Mouse (Mus musculus) forelimb bud, embryonic 11.5 days (tissue): ENCODE results near the gene Camk2d.
A peak's percentile ranks its signal among the peaks of the same experiment; 100 is the strongest.

Experiments
- DNase-seq: peaks from one replicate; pipeline ENCODE4 v3.0.0-alpha.2; 2012; ENCODE audit warnings: low read depth, low spot score

The Camk2d gene

DNA sequence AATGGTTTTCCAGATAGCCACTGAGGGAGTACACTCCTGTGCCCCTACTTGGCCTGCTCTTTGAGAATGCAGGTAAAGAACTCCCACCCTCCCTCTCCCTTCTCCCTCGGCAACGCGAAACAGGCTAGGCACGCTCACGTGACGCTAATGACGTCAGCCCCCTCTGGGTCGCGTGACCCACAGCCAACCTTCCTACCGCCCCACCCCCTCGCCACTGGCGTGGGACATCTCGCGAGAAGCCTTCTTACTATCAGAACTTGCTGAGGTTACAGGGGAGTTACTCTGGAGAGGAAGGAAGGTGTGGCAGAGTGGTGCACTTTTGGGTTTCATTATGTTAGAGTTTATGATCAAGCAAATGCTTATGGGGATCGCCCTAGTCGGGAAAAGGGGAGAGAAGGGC is at the start of gene Camk2d:
Camk2d (plus strand) TSS at position 217 of the 400 bp plus-strand sequence.
- peak; percentile 98 for DNase-seq

DNA sequence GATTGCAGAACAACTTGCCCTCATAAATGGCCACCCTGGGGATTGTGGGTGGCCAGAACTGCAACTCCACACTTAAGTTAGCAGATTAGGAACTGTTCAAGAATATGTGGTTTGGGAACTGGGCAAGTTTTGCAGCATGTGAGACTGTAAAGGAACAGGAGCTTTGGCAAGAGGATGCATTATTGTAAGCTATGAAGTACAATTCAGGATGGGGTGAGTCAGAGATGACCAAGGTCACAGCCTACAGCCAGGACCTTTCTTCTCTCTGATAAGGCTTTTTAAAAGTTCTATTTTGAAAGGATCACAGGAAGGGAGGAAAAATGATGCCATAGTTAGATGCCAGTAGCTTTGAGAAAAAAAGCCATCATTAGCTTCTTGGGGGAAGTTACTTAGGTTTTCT is 48.2 kb upstream of the Camk2d start:
- no peak for DNase-seq

DNA sequence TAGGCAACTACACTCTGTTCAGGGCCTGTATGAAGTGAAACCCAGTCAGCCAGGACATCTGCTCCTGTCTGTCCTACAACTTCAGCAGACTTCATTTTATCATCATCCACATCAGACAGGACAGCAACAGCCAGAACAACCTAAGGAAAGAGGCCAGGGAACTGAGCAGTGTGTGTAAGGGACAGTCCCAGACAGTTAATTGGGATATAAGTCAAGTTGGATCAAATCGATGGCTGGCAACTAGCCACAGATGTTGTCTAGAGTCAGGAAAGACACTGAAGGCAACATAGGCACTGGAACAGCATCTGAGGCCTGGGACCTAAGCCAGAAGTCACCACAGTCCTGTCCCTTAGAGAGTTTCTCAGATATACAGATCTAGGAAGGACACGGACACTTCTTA is 32.5 kb upstream of the Camk2d start:
- DNase-seq, result no peak

DNA sequence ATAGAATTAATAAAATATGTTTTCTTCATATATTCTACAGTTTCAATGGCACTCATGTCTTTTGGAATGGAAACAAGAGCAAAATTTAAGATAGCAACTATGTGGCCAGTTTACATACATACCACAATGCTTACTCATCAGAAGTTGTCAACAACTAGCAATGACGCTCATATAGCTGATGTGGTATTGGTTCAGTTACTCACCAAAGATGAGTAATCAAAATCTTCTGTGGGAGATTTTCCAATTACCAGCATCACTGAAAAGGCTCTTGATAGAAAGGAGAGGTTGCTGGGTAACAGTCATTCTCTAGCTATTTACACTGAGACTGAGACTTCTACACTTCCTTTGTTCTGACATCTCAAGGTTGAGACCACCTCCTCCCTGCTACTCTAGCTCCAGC is 25.5 kb upstream of the Camk2d start:
- no peak for DNase-seq

DNA sequence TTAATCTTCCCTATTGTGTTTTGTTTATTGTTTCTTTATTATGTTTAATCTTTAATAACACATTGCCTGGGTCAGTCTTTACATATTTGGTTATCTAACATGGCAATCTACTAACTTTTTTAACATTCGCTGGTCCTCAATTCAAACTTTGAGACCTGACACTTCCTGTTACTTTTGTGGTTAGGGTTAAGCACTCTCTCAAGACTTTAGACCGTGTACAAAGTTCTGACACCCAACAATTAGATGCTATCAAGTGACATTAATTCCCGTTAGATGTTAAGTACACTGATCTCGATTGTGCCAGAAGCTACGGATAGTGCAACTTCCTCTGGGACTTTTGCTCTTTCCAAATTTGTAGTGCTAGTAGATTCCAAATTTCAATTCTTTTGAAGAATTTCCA is 23.2 kb upstream of the Camk2d start:
- no peak for DNase-seq

DNA sequence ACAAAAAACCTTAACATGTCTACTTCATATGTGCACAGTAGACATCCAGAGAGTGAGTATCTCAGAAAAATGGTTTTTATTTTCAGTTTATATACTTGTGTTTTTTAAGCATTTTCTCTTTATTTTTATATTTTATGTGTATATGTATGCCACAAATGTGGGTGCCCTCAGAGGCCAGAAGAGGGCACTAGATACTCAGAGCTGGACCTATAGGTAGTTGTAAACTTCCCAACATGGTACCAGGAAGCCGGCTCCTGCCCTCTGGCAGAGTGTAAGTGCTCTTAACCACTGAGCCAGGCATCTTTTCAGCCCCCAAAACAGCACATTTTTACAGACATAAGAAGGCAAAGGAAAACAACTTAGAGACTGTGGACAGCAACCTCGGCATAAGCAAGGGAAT is 20.2 kb upstream of the Camk2d start:
- DNase-seq, result no peak

DNA sequence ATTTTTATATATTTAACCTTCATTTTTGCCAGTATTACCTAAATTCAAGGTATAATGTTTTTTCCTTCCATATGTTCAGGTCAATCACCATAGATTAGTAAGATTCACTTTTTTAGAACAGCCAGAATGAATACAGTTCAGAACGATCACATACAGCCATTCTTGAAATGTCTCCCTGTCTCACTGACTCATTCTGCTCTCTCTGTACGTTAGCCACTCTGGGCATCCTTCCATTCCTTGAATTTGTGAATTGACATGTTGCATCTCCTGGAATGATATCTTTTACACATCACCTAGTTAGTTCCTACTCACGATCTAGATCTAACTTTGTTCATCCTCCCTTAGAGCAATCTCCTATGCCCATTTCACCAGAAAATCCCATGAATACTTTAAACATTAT is 10.0 kb upstream of the Camk2d start:
- no peak for DNase-seq

DNA sequence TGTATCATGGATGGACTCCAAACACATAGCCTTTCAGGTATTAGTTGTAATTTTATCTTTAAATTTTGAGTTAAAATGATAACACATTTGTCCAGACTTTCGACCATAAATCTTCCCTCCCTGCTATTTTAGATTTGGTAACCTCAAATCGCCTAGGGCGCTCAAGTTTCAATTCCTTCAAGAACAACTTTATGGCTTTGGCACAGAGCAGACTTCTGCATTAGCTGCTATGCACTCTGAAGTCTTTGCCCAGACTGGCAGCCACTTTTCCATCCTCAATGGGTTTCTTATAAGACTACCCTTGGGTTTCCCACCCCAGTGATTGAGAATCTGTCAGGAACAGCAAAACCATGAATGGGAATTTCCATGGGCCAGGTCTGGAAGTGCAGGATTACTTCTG is 8.6 kb upstream of the Camk2d start:
- no peak for DNase-seq

DNA sequence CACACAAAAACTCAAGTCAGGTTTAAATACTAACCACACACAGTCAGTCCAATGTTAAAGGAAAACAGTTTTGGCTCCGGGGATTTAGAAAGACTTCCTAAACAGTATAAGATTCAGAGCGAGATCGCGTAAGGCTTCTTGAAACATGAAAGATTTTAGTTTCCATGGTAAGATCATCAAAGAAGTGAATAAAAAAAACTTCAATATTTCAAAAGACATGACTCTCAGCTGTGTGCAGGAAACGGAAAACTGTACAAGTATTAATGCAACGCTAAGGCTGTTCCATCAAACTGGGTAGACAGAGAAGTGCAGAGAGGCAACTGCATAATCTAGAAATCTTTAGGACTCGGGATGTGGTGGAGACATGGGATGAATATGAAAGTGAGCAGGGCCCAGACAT is 6.5 kb upstream of the Camk2d start:
- no peak for DNase-seq

DNA sequence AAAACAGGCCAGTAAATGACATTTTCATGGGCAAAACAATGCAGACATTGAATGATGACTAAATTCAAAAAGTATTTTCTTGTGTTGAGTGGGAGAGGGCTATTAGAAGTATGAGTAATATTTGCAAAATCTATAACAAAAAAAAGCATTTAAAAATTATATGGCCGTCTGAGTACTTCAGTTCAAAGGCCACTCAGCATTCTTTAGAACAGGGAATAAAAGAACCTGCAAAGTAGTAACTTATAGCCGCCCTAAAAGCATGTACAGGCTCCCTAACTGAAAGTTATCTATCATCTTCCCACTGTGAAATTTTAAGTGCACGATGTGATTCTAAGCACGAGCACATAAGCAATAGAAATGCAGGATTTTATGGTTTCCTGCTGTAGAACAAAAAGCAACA is 646 bp upstream of the Camk2d start:
- no peak for DNase-seq

DNA sequence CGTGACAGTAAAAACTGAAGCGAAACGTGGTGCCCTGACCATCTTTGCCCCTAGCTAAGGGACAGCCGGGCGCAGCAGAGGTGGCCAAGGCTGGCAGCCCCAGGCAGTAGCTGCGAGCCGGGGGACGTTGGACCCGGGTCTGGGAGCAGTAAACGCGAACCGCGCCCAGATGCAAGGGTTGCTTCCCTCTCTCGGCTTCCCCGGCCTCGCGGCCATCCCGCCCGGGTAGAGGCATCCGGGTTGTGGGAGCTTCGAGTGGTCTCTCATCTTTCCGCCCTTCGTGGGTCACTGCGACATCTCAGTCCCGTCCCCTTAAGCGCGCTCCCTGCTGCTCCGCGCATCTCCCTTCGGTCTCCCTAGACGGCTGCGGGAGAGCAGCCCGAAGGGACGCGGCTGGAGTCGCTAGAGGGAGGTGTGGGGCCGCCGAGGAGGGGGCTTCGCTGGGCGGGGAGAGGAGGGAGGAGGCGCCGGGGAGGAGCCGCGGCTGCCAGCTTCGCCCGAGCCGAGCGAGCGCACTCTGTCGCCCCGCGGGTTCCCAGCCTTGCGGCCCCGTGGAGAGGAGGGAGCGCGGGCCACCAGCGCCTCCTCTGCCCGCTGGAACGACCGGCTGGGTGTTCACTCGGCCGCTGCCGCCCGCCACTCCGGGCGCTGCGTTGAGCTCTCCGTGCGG is 524 bp downstream of the Camk2d start:
- peak; percentile 66 for DNase-seq

DNA sequence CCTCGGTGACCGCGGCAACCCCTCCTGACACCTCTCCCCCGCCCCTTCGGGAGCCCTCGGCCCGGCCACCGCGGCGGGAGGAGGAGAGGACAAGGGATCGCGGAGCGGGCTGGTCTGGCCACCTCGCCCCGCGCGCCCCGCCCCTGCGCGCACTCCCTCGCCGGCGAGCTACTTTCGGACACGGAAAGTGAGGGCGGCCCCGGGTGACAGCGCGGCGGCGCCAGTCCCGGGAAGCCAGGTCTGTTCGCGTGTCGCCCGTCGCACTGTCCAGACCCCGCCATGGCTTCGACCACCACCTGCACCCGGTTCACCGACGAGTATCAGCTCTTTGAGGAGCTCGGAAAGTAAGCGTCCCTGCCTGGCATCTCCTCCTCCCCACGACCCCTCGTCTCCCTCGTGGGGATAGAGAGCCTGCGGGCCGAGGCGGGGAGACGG is 1.1 kb downstream of the Camk2d start:
- DNase-seq, result no peak

DNA sequence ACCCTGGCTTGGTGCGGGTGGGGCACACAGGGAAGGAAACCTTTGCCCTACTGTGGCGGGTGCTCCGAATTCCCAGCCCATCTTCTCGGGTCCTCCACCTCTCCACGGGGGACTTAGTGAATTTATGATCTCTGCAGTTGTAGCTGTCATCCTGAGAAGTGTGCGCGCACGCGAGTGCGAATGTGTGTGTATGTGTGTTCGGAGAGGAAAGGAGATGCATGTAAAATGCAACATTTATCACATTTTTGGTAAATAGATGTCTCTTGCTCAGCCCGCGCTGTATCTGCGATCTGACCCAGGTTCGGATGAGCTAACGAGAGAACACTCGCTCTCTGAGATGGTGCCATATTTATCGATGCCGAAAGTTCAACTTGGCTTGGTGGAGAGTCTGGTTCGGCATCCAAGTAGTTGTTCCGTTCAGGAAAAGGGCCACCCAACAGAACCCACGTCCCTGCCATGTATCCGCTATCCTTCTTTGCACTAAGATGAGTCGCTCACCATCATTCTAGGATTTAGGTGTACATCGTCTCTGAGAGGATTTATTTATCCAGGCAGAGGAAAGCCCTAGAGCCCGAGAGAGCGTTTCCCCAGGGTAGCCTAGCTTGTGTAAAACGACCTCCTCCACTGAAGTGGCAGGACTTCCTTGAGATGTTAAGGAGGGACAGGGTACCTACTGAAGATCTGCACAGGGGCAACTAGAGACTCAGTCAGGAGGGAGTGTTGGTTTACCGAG is 1.7 kb downstream of the Camk2d start:
- DNase-seq, result no peak

DNA sequence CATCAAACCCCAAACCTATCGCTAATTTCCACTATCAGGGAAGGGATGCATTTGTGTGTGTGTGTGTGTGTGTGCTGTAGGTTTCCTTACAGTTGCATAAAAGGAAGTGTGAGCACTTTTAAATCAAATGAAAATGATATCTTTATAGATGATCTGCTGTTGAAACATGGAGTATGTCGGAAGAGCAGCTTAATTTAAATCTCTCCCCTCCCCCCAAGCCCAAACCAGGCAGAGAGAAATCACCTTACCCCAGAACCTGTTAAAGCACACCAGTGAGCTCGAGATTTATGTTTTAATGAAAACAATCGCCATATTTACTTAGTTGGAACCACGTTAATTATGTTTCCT is 2.2 kb downstream of the Camk2d start:
- no peak for DNase-seq

DNA sequence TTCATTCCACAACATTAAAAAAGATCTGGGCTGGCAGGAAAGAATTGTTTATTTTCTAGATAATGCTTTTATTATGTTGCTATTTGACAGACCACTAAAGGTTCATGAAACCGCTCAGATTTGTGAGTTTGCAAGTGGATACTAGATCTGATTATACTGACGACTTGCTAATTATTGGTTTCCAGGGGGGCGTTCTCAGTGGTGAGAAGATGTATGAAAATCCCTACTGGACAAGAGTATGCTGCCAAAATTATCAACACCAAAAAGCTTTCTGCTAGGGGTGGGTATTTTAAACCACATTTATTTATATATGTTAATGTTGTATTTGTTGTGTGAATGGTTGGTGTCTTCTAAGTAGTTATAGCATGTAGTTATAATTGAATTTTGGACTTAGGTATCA is 2.8 kb downstream of the Camk2d start:
- no peak for DNase-seq

DNA sequence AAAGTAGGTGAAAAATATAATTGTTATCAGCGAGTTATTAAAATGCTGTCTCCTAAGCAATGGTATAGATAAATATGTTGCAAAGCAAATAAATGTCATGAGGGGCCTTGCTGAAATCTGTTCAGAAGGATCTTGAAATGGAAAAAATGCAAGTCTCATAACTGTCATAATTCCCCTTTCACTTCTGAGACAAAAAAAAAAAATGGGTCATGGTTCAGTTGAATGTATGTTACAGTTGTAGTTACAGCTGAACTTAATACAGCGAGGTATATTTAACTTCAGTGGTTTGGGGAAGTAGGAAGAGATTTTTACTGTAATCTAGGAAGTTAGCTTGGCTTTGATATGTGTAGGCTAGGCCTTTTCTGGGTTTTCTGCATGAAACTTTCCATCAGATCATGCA is 3.2 kb downstream of the Camk2d start:
- no peak for DNase-seq

DNA sequence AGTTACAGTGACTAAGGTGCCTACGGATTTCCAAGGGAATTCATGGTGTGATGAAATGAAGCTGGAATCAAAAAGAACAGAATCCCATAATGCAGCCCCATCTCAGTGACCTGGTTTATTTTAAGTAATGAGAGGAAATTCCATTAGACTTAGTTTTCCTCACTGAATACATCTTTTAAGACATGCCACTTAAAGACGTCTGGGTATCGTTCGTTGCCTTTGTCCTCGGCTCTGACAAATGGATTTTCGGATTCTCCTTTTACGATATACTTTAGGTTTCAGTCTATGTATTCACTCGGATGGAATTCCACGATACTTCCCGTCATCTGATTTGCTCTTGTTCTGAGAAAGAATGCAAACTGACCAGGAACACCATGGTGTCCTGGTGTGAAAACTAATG is 3.8 kb downstream of the Camk2d start:
- no peak for DNase-seq

DNA sequence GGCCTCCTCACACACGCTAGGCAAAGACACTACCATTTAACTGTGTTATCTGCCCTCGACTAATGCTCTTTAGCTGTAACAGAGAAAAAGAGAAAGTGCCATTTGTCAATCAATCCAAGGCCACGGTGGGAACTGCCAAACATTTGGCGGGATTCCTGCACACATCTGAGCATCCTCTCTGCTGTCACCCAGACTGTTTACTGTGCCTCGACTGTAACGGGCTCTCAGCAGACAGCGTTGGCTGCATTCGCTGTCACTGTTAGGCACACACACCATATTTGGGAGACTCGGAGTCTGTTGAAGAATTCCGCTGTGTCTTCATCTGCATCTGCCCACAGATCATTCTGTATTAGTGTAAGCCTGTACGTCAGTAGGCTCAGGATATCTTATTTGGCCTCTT is 6.7 kb downstream of the Camk2d start:
- no peak for DNase-seq

DNA sequence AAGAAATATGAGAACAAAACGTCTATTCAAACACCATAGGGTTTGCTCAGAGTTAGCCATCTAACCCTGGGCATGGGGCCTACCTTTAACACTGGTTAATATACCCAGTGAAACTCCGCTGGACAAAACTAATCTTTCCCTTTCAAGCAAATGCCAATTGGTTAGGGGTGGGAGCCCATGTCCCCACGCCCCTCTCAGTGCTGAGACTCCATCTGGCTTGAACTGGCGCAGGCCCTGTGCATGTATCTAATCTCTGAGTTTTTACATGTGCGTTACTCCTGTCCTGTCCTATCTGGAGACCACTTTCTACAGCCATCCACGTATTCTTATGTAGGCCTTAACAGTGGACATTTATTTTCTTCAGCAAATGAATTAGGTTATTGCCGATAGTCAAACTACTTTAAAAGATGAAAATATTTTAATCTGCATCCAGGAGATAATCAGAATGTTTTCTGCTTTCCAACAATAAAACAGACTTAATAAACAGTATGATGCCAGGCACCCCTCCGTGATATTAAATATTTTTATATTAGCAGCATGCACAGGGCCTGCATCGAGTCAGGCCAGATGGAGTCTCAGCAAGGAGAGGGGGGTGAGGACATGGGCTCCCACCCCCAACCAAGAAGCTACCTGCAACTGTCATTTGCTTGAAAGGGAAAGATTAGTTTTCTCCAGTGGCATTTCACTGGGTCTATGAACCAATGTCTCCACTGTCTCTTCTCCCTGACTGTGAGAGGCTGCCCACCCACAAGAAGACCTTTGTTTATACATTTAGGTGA is 8.7 kb downstream of the Camk2d start:
- no peak for DNase-seq

DNA sequence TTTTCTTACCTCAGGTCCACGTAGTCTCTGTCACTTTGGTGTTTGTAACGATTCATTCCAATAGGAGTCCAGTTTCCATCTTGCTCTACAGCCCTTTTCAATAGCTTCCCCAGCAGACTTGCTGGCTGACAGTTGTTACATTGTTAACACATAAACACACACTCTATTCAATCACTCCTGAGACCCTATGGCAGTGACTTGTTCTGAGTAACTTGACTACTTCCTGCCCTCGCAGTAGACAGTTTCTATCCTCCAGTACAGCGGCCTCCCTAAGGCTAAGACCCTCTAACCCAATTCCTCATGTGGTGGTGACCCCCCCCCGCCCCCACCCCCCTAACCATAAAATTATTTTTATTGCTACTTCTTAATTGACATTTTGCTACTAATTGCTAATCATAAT is 13.2 kb downstream of the Camk2d start:
- no peak for DNase-seq

DNA sequence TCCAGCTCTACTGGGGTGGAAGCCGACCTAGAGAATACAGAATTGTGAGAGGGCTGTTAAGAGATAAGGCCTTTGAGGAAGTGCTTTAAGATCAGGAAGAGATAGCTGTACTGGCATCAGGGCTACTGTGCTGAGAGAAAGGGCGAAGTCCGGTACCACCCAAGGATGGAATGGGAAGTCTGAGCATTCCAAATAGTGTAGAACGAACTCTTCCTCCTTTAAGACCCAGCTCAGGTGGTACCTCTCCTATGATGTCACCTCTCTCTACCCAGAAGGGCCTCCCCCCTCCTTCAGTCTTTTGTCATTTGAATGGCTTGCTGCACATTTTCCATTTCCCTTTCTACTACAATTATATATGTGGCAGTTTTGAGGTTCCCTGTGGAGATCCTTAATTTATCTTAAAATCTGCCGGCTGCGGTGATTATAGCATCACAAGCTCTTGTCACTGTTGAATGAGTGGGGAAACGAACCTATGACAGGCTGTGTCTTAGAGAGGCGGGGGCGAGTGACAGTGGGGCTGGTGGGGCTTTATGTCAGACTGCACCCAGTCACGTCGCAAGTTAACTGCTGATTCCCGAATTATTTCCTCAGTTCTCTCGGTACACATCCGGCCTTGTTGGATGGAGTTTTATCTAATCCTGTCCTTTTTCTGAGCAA is 13.8 kb downstream of the Camk2d start:
- DNase-seq, result no peak

DNA sequence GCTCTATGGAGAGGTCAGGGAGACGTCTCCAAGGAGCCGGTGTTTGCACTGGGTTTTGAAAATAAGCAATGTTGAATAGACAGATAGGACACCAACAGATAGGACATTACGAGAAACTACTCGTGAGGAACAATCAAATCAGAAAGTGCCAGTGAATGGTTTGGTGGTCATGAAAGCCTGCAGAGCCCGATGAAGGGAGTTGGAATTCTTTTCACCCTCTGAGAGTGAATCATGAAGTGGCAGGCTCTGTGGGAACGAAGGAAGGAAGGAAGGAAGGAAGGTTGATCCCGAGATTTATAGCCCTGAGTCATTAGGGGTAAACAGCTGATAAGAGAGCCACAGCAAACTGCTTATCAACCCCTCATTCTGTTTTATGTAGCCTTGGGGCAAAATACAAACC is 15.5 kb downstream of the Camk2d start:
- DNase-seq, result no peak
